Mouse (Mus musculus) regulatory T cell (primary cell): ENCODE data around the gene Paqr4.

ENCODE experiments used
- in situ Hi-C: fragments of 300-600 bp; cut with MboI, MseI; formaldehyde crosslinking; loops from one replicate; pipeline ENCODE4 v1.15.1; 2025; ENCODE audit warnings: high pct_unique_total_duplicates

Paqr4 gene

GRCm38 (mm10) chr17:23726758-23727142, 13.9 kb downstream of the Paqr4 start:
- in situ Hi-C loops, result no loop called here

GRCm38 (mm10) chr17:23725999-23726757, 14.5 kb downstream of the Paqr4 start, which contains the start of gene Pkmyt1:
Pkmyt1 (plus strand) TSS chr17:23726336.
- in situ Hi-C loops, result no loop called here

- in situ Hi-C loops, result no loop called here
Measured at GRCm38 (mm10) chr17:23725477-23725876, 15.2 kb downstream of the Paqr4 start.

DNA sequence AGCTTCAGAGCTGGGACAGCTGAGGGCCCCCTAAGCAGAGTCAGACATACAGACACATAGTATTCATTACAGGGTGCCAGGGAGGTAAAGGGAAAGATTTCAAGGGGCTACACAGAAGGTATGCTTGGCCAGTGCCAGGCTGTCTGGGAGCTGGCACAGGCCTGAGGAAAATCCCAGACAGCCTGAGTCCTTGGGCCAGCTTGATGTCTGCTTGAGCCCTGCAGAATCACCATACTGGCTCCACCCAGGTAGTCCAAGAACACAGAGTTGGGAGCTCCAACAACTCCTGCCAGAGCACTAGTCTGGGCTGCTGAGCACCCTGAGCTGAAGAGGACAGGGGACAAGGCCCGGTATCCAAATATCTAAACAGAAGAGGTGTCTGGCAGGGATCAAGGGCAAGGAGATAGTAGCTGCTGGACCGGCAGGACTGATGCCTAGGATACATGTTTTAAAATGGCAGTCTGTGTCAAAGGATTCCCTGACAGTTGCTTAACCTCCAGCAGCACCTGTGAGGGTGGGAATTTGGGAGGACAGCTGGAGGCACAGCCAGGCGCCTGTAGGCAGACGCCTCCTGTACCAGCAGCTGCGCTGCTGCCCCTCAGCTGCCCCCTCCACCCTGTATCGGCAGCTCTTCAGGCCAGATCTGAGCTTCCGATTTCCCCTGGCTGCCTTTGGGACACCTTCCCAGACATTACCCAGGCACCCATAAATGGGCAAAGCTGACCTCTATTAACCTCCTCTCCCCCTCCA, 18.1 kb downstream of the Paqr4 start, which contains the start of gene 1520401A03Rik:
TSS of gene 1520401A03Rik (minus strand) at position 408 of the 750 bp plus-strand sequence.
- in situ Hi-C loops, result no loop called here

DNA sequence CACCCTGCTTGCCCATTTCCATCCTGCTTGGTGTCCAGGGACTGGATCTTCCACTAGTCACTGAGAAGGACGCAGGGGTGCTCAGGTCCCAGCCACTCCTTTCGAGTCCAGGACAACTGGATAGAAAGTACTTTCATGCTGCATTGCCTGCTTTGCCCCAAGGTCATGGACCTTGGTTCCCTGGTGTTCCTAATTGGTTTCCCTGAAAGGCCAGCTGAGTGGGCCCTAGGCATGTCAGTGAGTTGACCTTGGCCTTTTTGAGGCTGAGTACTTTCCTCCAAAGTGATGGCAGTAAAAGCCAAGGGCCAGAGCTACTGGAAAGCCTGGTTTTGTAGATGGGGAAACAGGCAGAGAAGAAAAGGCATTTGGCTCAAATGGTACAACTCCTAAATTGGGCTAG, 18.8 kb downstream of the Paqr4 start:
- in situ Hi-C loops, result no loop called here

GRCm38 (mm10) chr17:23719455-23719854, 21.2 kb downstream of the Paqr4 start:
- in situ Hi-C loops, result loop anchor here (10.0 kb wide), 1 partner anchor 1645 kb away; no protein-coding TSS in a partner anchor

DNA sequence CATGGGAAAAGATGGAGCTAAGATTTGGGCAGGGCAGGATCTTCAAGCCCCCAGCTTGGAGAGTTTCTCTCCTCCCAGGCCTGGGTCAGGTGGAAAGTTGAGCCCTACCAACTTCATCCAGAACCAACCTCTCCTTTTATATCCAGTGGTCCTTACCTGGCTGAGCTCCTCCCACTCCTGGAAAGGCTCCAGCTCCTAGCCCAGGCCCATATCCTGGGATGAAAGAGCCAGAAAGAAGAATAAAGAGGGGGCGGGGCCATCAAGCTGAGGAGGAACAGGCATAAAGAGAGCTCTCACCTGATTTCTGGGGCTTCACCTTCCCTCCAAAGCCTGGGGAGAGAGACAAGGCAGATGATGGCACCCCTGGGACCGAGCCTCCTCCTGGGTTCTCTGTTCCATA, 23.7 kb downstream of the Paqr4 start:
- in situ Hi-C loops, result loop anchor here (10.0 kb wide), 1 partner anchor 1642 kb away; no protein-coding TSS in a partner anchor

GRCm38 (mm10) chr17:23706212-23706611, 34.5 kb downstream of the Paqr4 start:
- in situ Hi-C loops, result loop anchor here (5.0 kb wide), 1 partner anchor 39 kb away; no protein-coding TSS in a partner anchor

DNA sequence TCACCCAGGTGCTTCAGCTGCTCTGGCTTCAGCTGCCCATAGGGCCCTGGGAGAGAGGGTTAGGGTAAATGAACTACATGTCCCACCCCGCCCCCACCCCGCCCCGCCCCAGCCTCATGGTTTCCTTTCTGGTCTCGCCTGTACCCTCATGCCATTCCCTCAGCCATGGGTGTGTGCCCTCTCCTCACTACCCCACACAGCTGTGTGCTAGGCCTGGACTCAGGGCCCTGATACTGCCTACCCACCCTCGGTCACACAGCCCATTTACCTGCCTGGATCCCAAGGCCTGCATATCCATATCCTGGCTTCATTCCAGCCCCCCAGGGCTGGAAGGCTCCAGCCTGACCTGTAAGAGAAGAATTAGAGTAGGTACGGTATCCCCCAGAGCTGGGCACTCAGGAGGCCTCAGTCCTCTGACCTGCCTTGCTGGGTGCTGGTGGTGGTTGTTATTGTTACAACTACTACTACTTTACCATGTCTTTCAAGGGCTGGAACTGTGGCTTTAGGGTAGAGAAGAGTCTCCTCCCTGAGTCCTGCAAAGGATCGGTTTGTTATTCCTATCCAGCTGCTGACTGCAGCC, 35.1 kb downstream of the Paqr4 start:
- in situ Hi-C loops, result loop anchor here (5.0 kb wide), 1 partner anchor 38 kb away; no protein-coding TSS in a partner anchor

- in situ Hi-C loops, result loop anchor here (5.0 kb wide), 1 partner anchor 37 kb away; no protein-coding TSS in a partner anchor
Measured at GRCm38 (mm10) chr17:23704741-23705140, 35.9 kb downstream of the Paqr4 start.

GRCm38 (mm10) chr17:23703301-23703700, 37.4 kb downstream of the Paqr4 start:
- in situ Hi-C loops, result no loop called here

GRCm38 (mm10) chr17:23700079-23700478, 40.6 kb downstream of the Paqr4 start:
- in situ Hi-C loops, result no loop called here

- in situ Hi-C loops, result no loop called here
Measured at GRCm38 (mm10) chr17:23699131-23700077, 41.3 kb downstream of the Paqr4 start.

DNA sequence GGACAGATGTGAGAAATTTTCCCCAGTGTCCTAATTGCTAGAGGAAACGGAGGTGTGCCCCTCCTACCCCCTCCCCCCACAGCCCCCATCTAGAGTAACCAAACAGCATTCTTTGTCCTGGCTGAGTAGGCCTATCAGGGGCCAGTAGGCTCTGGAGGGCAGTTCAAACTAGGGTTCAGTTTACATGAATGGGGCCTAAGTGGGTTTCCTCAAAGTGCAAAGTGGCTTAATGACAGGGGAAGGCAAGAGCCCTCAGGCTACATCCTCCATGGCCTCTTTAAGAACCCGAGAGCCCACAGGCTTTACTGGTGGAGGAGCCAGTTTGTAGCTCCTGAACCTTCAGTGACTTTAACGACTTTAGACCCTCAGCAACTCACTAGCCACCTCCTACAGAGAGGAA, 44.9 kb downstream of the Paqr4 start:
- in situ Hi-C loops, result no loop called here

DNA sequence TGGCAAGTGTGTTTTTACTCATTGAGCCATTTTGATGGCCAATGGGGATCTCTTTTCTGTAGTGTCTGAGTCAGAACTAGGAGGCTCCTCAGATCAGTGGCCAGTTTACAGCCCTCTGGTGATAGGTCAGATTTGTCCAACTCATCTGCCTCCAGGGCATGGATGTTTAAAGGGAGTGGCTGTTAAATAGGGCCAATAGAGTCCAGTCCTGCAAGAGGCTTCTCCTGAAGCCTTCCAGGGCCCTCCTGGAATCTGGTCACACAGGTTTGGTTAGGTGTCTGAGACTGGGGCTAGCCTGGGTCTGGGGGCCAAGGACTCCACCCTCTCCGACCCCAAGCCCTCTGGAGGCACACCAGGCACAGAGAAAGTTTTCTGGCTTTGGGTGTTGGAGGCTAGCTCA, 46.2 kb downstream of the Paqr4 start:
- in situ Hi-C loops, result no loop called here
